Mouse (Mus musculus) MEL (cell line): ENCODE measurements around the gene Upk3b.

Experiments
- CHD1 ChIP-seq: IDR thresholded peaks from 2 replicates; pipeline ENCODE4 v1.6.1; 2012; ENCODE audit warnings: low read depth, mild to moderate bottlenecking, inconsistent platforms, low read length, improper control_type of control experiment
- E2F4 ChIP-seq: IDR thresholded peaks from 2 replicates; pipeline ENCODE4 v1.6.1; 2011; ENCODE audit warnings: low read depth, low read length, improper control_type of control experiment, borderline replicate concordance
- EP300 ChIP-seq, 2 experiments: IDR thresholded peaks; 2 replicates each; pipeline ENCODE4 v1.6.1; 2011; ENCODE audit warnings: improper control_type of control experiment in 2 of 2, low read length in 2 of 2, low read depth in 1 of 2, mild to moderate bottlenecking in 1 of 2
- JUND ChIP-seq: IDR thresholded peaks from 2 replicates; pipeline ENCODE4 v1.6.1; 2011; ENCODE audit warnings: low read depth, mild to moderate bottlenecking, improper control_type of control experiment, low read length
- MAX ChIP-seq: IDR thresholded peaks from 2 replicates; pipeline ENCODE4 v1.6.1; 2011; ENCODE audit warnings: low read length, improper control_type of control experiment
- MAZ ChIP-seq: IDR thresholded peaks from 2 replicates; pipeline ENCODE4 v1.6.1; 2012; ENCODE audit warnings: low read depth, mild to moderate bottlenecking, inconsistent platforms, low read length, improper control_type of control experiment
- MEF2A ChIP-seq: IDR thresholded peaks from 2 replicates; pipeline ENCODE4 v1.6.1; 2014; ENCODE audit warnings: low read depth, mild to moderate bottlenecking, inconsistent platforms, low read length, improper control_type of control experiment; ENCODE audit not compliant: poor library complexity, insufficient replicate concordance, severe bottlenecking; ENCODE audit errors: extremely low read depth
- POLR2A ChIP-seq, 2 experiments: IDR thresholded peaks; 2 replicates each; pipeline ENCODE4 v1.6.1; 2011 to 2012; ENCODE audit warnings: low read length in 2 of 2, mild to moderate bottlenecking in 2 of 2, control low read depth in 1 of 2, improper control_type of control experiment in 1 of 2, low read depth in 1 of 2, moderate library complexity in 1 of 2; ENCODE audit not compliant: control insufficient read depth in 1 of 2, insufficient read depth in 1 of 2, poor library complexity in 1 of 2
- POLR2AphosphoS2 ChIP-seq: IDR thresholded peaks from 2 replicates; pipeline ENCODE4 v1.6.1; 2011; ENCODE audit warnings: low read length, improper control_type of control experiment
- RAD21 ChIP-seq: IDR thresholded peaks from 2 replicates; pipeline ENCODE4 v1.6.1; 2011; ENCODE audit warnings: mild to moderate bottlenecking, low read depth, low read length, improper control_type of control experiment
- TAL1 ChIP-seq: IDR thresholded peaks from 2 replicates; pipeline ENCODE4 v1.6.1; 2012; ENCODE audit warnings: mild to moderate bottlenecking, inconsistent platforms, low read length, moderate library complexity, mixed read lengths
- TBP ChIP-seq: IDR thresholded peaks from 2 replicates; pipeline ENCODE4 v1.8.0; 2011; ENCODE audit warnings: low read depth, low read length, improper control_type of control experiment
- ZMIZ1 ChIP-seq: IDR thresholded peaks from 2 replicates; pipeline ENCODE4 v1.6.1; 2012; ENCODE audit warnings: low read depth, mild to moderate bottlenecking, inconsistent platforms, low read length, improper control_type of control experiment, moderate library complexity
- ZNF384 ChIP-seq: IDR thresholded peaks from 2 replicates; pipeline ENCODE4 v1.6.1; 2012; ENCODE audit warnings: low read depth, mild to moderate bottlenecking, inconsistent platforms, low read length, improper control_type of control experiment

GRCm38 (mm10) chr5:136002325-136002724, 36.0 kb upstream of the Upk3b start:
- TF ChIP-seq EP300 (IDR thresholded peaks at IDR 0.05; ENCODE audit: low read depth in 1 of 2, low read length in 2 of 2) (no peak), TAL1 (no peak), POLR2A (IDR thresholded peaks at IDR 0.05; ENCODE audit: control insufficient read depth in 1 of 2, insufficient read depth in 1 of 2, low read depth in 1 of 2, low read length in 2 of 2, poor library complexity in 1 of 2) (no peak), CHD1 (no peak), TBP (no peak), MAZ (no peak), ZMIZ1 (no peak), MEF2A (no peak), E2F4 (no peak), POLR2AphosphoS2 (no peak), MAX (no peak), RAD21 (no peak), ZNF384 (no peak), JUND (no peak)
